8 mouse cellular contexts compared by ENCODE assay signal in the genomic region with DNA sequence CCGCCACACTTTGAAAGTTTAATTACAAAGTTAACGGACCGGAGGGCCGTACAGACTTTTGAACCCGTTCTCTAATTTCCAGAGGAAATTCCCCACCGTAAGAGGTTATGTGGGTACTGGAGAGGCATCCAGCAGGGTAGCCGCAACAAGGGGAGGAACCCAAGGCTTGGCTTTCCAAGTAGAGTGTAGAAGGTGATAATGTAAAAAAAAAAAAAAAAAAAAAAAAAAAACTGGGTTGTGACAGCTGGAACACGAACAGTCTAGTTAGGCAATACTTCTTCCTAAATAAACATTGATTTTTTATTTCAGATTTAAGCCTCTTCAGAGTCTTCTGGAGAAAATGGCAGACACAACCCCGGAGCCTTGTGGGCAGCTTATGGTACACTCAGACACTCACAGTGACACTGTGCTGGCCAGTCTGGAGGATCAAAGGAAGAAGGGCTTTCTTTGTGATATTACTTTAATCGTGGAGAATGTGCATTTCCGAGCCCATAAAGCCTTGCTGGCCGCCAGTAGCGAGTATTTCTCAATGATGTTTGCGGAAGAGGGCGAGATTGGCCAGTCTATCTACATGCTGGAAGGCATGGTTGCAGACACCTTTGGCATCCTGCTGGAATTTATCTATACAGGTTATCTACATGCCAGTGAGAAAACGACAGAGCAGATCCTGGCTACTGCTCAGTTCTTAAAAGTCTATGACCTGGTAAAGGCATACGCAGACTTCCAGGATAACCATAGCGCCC. TPM values are rescaled to one million over a fixed set of nuclear protein-coding genes. Genes with fewer than 3 reads are reported as not detected.
DNase-seq lines count a peak whose midpoint lies in the region; ATAC-seq and TF ChIP-seq lines count a peak whose summit lies in the region.

No protein-coding gene starts in this region.

- TF ChIP-seq CTCF in gastrocnemius, adult 2 months (IDR thresholded peaks at IDR 0.05) = no peak
- no peak for TF ChIP-seq CTCF in stomach, postnatal 0 days (IDR thresholded peaks at IDR 0.05; ENCODE audit: low read depth)

- peaks cover 12% of the 10 kb centered on the region for H3K4me1 ChIP-seq in limb, embryonic 15.5 days
- H3K4me1 ChIP-seq in stomach, postnatal 0 days (replicated peaks; ENCODE audit: control insufficient read depth, insufficient read depth) = no peaks in the 10 kb centered on the region

- H3K9me3 ChIP-seq in limb, embryonic 15.5 days = no peaks in the 10 kb centered on the region
- no peaks in the 10 kb centered on the region for H3K9me3 ChIP-seq in stomach, postnatal 0 days (ENCODE audit: control insufficient read depth, low read length)

- WGBS in limb, embryonic 15.5 days = 50% methylated on average over 18 of the region's 18 CpGs
- WGBS in stomach, postnatal 0 days = 49% methylated on average over 18 of the region's 18 CpGs

- peaks cover 35% of the 10 kb centered on the region for H3K36me3 ChIP-seq in limb, embryonic 15.5 days
- H3K36me3 ChIP-seq in stomach, postnatal 0 days (ENCODE audit: control insufficient read depth, insufficient read depth, low read length) = peaks cover 5% of the 10 kb centered on the region

- peak overlapping the region; percentile 95 for H3K27ac ChIP-seq in gastrocnemius, adult 2 months
- peak overlapping the region; percentile 67 for H3K27ac ChIP-seq in limb, embryonic 15.5 days
- H3K27ac ChIP-seq in stomach, postnatal 0 days (replicated peaks) = peak overlapping the region; percentile 87

- ATAC-seq in limb, embryonic 15.5 days (ENCODE audit: insufficient number of reproducible peaks, low FRiP score, low TSS enrichment, low read depth) = 0 out of 2 replicates have a peak, but pooled peaks have one; percentile 5
- ATAC-seq in stomach, postnatal 0 days (ENCODE audit: low FRiP score, low TSS enrichment) = no peak

- H3K27me3 ChIP-seq in limb, embryonic 15.5 days = no peaks in the 10 kb centered on the region
- H3K27me3 ChIP-seq in stomach, postnatal 0 days (ENCODE audit: control insufficient read depth, insufficient read depth, low read length) = no peaks in the 10 kb centered on the region

- no peak for TF ChIP-seq EP300 in stomach, postnatal 0 days (optimal IDR thresholded peaks at IDR 0.05)

- intact Hi-C loops in gastrocnemius, adult 2 months (cut with DNase I) = no loop called here

- DNase-seq in gastrocnemius, adult 2 months = no peak
- DNase-seq in gastrocnemius, postnatal 10 days = no peak
- peak; percentile 10 for DNase-seq in thymus, postnatal 4 days
- no peak for DNase-seq in thymus, adult 18-20 months
- DNase-seq in stomach, postnatal 0 days (ENCODE audit: low spot score) = no peak
- no peak for DNase-seq in spleen, postnatal 10 days (ENCODE audit: low spot score in 2 of 2)
- DNase-seq in lung, postnatal 36 days = no peak

- H3K4me3 ChIP-seq in gastrocnemius, adult 2 months = peak overlapping the region; percentile 91
- peak overlapping the region; percentile 99 for H3K4me3 ChIP-seq in limb, embryonic 15.5 days
- H3K4me3 ChIP-seq in stomach, postnatal 0 days (ENCODE audit: low read depth, low read length) = peak overlapping the region; percentile 88

- peak overlapping the region; percentile 86 for H3K9ac ChIP-seq in limb, embryonic 15.5 days
- H3K9ac ChIP-seq in stomach, postnatal 0 days (ENCODE audit: low read length) = peak overlapping the region; percentile 90

- peak overlapping the region; percentile 62 for H3K4me2 ChIP-seq in limb, embryonic 15.5 days
- peak overlapping the region; percentile 77 for H3K4me2 ChIP-seq in stomach, postnatal 0 days (replicated peaks; ENCODE audit: low read depth)

RNA-seq across cellular contexts. Expression of a gene that starts 0.8 kb away (rescaled TPM):
- 1 to 10 TPM; 4.6 to 6.1 TPM for total RNA-seq in gastrocnemius, adult 2 months (2021)
- total RNA-seq in gastrocnemius, postnatal 10 days (2021) = 1 to 10 TPM; 6.0 to 8.5 TPM
- 18.4 and 19.2 TPM in 2 replicates for polyA plus RNA-seq in limb, embryonic 15.5 days (2015; fragmentation: Nextera tagmentation; extraction: Ambion mirVana)
- polyA plus RNA-seq in stomach, postnatal 0 days (2015; fragmentation: Nextera tagmentation; extraction: Ambion mirVana) = 8.6 and 9.8 TPM in 2 replicates

RNA-seq across cellular contexts. Expression of a gene that starts 25.2 kb away (rescaled TPM):
- 1 to 10 TPM; 5.9 to 6.9 TPM for total RNA-seq in gastrocnemius, adult 2 months (2021)
- 10 to 100 TPM; 17.3 to 26.9 TPM for total RNA-seq in gastrocnemius, postnatal 10 days (2021)
- polyA plus RNA-seq in limb, embryonic 15.5 days (2015; fragmentation: Nextera tagmentation; extraction: Ambion mirVana) = 36.0 and 40.8 TPM in 2 replicates
- polyA plus RNA-seq in stomach, postnatal 0 days (2015; fragmentation: Nextera tagmentation; extraction: Ambion mirVana) = 23.0 and 25.9 TPM in 2 replicates

RNA-seq across cellular contexts. Expression of a gene that starts 39.2 kb away (rescaled TPM):
- total RNA-seq in gastrocnemius, adult 2 months (2021) = 10 to 100 TPM; 11.1 TPM
- 10 to 100 TPM; 12.8 to 14.3 TPM for total RNA-seq in gastrocnemius, postnatal 10 days (2021)
- polyA plus RNA-seq in limb, embryonic 15.5 days (2015; fragmentation: Nextera tagmentation; extraction: Ambion mirVana) = 51.4 and 56.2 TPM in 2 replicates
- 51.5 and 52.9 TPM in 2 replicates for polyA plus RNA-seq in stomach, postnatal 0 days (2015; fragmentation: Nextera tagmentation; extraction: Ambion mirVana)

RNA-seq across cellular contexts. Expression of a gene that starts 39.3 kb away (rescaled TPM):
- total RNA-seq in gastrocnemius, adult 2 months (2021) = not detected
- total RNA-seq in gastrocnemius, postnatal 10 days (2021) = not detected
- 0.18 and 0.82 TPM in 2 replicates for polyA plus RNA-seq in limb, embryonic 15.5 days (2015; fragmentation: Nextera tagmentation; extraction: Ambion mirVana)
- 2.4 and 2.5 TPM in 2 replicates for polyA plus RNA-seq in stomach, postnatal 0 days (2015; fragmentation: Nextera tagmentation; extraction: Ambion mirVana)
